Mouse (Mus musculus) frontal cortex, adult 2 months (tissue): ENCODE data around the gene Magi2. TPM values are rescaled to one million over a fixed set of nuclear protein-coding genes. Genes with fewer than 3 reads are reported as not detected.

Source experiments
- DNase-seq, 2 experiments: peaks; one replicate each; pipeline ENCODE4 v3.0.0; 2022; ENCODE audit warnings: low spot score in 1 of 2; ENCODE audit errors: extremely low spot score in 1 of 2
- polyA plus RNA-seq: library from polyadenylated mRNA; depleted of rRNA; stranded (reverse); fragments of >200 nt; gene quantifications from 2 replicates; pipeline ENCODE4 v1.2.3, GENCODE M21; 2012

The Magi2 gene
- polyA plus RNA-seq, 1 experiment, result 42.2 TPM

GRCm38 (mm10) chr5:20544374-20544773 lies 1317.5 kb downstream of the Magi2 start:
- peak in 1 of 2 experiments; percentile 22 for DNase-seq

- no peak for DNase-seq
Observed at GRCm38 (mm10) chr5:20559378-20559777, 1332.5 kb downstream of the Magi2 start.

- no peak for DNase-seq
Observed at GRCm38 (mm10) chr5:20559821-20560220, 1333.0 kb downstream of the Magi2 start.

- DNase-seq, result peak; percentile 74 to 87
Observed at GRCm38 (mm10) chr5:20568421-20568820, 1341.6 kb downstream of the Magi2 start.

GRCm38 (mm10) chr5:20568966-20569365 lies 1342.1 kb downstream of the Magi2 start:
- DNase-seq, result peak in 1 of 2 experiments; percentile 43

GRCm38 (mm10) chr5:20574816-20575215 lies 1348.0 kb downstream of the Magi2 start:
- DNase-seq, result no peak

- DNase-seq, result no peak
Observed at GRCm38 (mm10) chr5:20575798-20576197, 1349.0 kb downstream of the Magi2 start.

- no peak for DNase-seq
Observed at GRCm38 (mm10) chr5:20576266-20576665, 1349.4 kb downstream of the Magi2 start.

- DNase-seq, result peak; percentile 54 to 59
Observed at GRCm38 (mm10) chr5:20578666-20579065, 1351.8 kb downstream of the Magi2 start.

- DNase-seq, result no peak
Observed at GRCm38 (mm10) chr5:20580619-20581018, 1353.8 kb downstream of the Magi2 start.

- peak in 1 of 2 experiments; percentile 58 for DNase-seq
Observed at GRCm38 (mm10) chr5:20582995-20583435, 1356.2 kb downstream of the Magi2 start.

GRCm38 (mm10) chr5:20583639-20584038 lies 1356.8 kb downstream of the Magi2 start:
- DNase-seq, result no peak

- DNase-seq, result no peak
Observed at GRCm38 (mm10) chr5:20584769-20585168, 1357.9 kb downstream of the Magi2 start.

- no peak for DNase-seq
Observed at GRCm38 (mm10) chr5:20589731-20590130, 1362.9 kb downstream of the Magi2 start.

GRCm38 (mm10) chr5:20598196-20598595 lies 1371.4 kb downstream of the Magi2 start:
- DNase-seq, result no peak

- DNase-seq, result no peak
Observed at GRCm38 (mm10) chr5:20603756-20604469, 1377.1 kb downstream of the Magi2 start.

GRCm38 (mm10) chr5:20606497-20606896 lies 1379.7 kb downstream of the Magi2 start:
- DNase-seq, result no peak

GRCm38 (mm10) chr5:20607503-20607902 lies 1380.7 kb downstream of the Magi2 start:
- DNase-seq, result no peak

- no peak for DNase-seq
Observed at GRCm38 (mm10) chr5:20609206-20609935, 1382.5 kb downstream of the Magi2 start.

GRCm38 (mm10) chr5:20610640-20611039 lies 1383.8 kb downstream of the Magi2 start:
- no peak for DNase-seq

GRCm38 (mm10) chr5:20612616-20613015 lies 1385.8 kb downstream of the Magi2 start:
- DNase-seq, result no peak

- peak; percentile 46 to 52 for DNase-seq
Observed at GRCm38 (mm10) chr5:20614891-20615290, 1388.1 kb downstream of the Magi2 start.
